Mouse (Mus musculus) 3T3-L1 (cell line): ENCODE measurements around the gene Gm20388.

Experiments
- DNase-seq: peaks from one replicate; pipeline ENCODE4 v3.0.0-alpha.2; 2015; ENCODE audit warnings: low read depth, low spot score

The Gm20388 gene

DNA sequence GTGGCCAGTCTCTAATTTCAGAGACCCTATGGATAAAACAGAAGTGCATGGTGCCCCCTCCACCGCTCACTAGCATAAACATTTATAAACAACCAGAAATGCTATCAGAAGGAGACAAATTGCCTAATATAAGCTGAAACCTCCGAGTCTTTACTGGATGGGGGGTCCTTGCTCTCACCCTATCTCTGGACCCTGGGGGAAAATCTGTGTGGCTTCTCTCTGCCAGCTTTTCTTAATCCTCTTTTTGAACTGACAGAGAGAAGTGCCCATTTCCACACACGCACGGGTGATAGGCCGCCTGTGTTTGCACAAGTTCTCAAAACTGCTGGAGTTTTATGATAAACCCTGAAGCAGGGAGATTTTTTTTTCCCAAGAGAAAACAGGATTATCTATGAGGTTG lies 3744.1 kb downstream of the Gm20388 start:
- peak; percentile 37 for DNase-seq

DNA sequence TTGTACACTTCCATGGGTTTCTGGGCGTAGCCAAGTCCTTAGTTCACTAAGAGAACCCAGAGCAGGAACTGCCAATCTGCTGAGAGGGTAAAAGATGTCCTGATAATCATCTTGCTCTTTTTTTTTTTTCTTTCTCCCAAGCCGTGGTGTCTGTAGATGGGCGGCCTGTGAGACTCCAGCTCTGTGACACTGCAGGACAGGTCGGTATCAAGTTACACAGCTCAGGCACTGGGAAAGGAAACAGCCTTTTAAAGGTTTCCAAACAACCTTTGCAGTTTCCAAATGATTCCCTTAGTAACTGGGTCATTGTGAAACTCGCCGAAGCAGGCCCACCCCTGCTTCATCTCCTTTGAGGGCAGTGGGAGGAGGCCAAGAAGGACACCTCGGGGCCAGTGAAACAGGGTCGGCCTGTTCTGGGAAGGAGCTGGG lies 3744.7 kb downstream of the Gm20388 start:
- peak; percentile 63 for DNase-seq

DNA sequence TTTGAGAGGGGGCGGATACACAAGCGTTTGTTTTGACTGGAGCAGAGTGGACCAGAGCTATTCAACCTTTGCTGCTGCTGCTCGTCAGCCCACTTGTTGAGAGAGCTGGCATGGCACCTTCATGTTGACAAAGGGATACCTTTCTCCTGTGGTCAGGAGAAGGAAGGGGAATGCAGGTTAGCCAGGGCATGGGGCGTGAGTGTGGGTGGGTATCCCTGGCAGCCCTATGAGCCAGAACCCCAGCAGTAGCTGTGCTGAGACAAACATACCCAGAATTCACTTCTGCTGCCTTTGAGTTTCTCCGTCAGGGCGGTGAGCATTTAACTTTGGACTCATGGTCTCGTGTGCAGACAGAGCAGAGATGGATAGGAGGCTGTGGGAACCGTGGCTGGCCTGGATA lies 3747.2 kb downstream of the Gm20388 start:
- no peak for DNase-seq

DNA sequence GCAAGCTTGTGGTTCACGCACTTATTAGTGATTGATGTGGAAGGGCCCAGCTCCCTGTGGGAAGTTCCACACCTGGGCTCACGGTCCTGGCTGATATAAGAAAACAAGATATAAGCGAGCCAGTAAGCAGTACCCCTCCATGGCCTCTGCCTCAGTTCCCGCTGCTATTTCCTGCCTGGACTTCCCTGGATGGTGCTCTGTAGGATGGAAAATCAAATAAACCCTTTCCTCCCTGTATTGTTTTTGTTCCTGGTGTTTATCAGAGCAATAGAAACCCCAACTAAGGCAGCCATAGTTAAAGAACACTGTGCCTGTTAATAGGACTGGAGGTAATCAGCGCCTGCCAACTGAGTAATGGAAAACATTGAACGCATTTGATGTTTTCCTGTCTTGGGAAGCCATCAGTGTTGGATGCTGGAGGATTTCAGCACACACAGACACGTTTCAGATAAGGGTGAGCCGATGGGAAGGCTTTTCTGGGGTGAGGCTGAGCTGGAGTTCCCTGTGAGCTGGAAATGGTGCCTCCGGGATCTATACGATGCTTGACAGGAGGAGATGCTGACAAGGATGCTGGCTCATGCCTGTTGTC lies 3748.9 kb downstream of the Gm20388 start:
- DNase-seq = no peak

DNA sequence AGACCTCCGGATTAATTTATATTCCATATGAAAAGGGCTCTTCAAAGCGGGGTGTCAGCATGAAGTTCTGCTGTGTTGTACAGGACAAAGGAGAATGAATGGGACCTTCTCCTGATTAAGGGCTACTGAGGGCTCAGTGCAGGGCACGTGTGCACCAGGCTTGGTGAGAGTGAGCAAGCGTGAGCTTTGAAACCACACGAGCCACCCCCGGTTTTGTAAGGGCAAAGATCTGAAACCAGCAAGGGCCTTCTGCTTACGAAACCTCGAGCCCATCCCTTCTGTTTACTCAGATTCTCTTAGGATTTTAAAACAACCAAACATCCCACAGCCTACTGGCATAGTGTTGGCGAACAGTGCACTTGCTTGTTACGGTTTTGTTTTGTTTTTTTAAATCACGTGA lies 3750.9 kb downstream of the Gm20388 start:
- DNase-seq = no peak

DNA sequence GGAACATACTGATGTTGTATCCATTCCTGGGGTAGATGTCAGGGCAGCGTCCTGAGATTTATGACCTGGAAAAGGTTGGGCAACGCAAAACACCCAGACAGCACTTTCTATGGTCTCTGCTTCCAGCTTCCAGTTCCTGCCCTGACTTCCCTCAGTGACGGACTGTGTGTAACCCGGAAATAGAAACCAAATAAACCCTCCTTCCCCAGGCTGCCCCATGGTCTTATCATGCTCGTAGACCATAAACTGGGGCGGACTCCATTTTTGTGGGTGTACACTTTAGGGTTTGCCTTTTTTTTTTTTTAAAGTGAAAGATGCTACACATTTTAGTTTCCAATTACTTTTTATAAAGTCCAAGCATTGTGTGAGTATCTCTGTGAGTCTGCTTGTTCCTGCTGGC lies 3754.9 kb downstream of the Gm20388 start:
- no peak for DNase-seq

DNA sequence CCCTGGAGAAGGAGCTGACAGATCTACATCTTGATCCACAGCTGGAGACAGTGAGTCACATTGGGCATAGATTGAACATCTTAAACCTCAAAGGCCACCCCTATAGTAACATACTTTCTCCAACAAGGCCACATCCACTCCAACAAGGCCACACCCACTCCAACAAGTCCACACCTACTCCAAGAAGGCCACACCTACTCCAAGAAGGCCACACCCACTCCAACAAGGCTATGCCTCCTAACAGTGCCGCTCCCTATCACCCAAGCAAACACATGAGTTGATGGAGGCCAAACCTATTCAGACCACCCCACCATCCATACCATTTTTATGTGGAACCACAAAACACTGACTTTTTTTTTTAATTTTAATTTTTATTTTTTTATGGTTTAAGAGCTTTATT lies 3756.2 kb downstream of the Gm20388 start:
- DNase-seq = peak; percentile 32

DNA sequence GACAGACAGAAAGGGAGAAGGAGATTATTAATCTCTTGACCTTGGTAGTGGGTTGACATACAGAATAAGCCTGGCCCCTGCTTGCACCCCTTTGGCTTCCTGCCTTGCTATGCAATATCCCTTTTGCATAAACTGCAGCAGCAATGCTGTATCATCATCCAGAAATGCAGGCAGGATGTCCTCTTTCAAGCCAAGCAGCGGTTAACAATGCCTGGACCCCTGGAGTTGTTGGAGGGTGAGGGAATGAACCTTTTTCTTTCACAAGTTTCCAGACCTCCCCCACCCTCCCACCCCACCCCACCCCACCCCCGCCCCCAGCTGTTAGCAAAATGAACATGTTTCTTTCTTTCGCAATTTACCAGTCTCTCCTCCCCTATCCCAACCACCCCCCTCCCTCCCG lies 3758.0 kb downstream of the Gm20388 start:
- peak; percentile 32 for DNase-seq

DNA sequence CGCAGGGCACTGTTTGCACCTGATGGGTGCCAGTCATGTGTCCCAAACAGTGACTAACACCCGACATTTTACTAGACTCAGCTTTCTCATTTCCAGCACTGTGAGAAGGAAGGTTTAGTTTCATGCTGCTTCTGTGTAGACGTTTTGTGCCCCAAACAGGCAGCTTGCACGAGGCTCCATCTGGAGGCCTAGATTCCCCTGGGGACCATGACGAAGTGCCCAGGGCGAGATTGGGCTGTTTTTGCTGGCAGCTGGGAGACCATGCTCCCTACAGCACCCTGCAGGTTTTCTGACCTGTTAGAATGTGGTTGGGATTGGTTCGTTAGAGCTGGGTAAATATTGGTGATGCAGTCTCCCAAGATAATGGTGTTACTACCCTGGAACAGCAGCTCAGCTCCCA lies 3760.1 kb downstream of the Gm20388 start:
- no peak for DNase-seq

DNA sequence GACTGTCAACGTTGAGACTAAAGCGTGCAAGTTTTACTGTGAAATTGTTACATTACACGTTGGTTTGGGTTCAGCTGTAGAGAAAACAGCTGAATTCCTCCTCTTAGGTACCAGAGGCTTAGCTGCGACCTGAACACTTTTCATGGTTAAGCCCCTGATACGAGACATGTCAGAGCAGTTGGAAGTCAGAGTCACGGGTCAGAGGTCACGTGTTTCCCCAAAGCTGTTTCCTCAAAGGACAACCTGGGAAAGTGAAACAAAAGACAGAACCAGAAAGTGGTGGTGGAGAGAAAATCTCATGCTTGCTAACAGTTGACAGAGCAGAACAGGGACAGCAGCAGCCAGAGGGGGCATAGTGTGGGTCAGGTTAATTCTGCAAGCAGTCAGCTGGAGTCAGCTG lies 3760.8 kb downstream of the Gm20388 start:
- no peak for DNase-seq

DNA sequence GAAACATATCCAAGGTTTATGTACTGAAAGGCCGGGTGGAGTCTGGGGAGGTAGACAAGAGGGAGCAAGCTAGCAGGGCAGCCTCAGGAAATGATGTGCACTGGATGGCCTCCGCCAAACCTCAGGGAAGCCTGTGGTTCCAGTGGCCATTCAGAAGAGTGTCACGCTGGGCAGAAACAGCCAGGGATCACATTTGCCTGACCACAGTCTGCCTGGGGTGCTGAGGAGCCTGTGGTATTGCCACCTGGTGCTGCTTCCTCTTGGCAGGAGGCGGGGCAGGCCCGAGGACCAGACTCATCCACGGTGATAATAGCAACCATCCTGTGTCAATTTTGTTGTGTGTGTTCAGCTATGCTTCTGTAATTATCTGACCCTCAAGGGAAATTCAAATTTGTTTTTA lies 3762.0 kb downstream of the Gm20388 start:
- DNase-seq = peak; percentile 56

DNA sequence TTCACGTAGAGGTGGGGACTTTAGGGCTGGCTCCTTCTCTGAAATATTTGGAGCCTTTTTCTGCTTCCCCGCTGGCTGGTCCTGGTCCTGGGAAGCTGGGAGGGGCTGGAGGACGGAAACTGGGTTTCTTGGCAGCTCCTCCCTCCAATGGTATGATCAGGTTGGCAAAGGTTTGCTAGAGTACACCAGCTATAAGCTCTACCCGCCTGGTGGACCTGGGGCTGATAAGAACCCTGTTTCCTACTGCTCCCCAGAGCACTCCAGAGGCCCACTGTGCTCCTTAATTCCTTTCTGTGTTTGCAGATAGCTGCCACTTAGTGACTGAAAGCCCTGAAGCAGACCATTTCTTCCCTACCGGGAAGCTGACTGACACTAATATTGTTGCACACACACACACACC lies 3765.0 kb downstream of the Gm20388 start:
- DNase-seq = no peak

DNA sequence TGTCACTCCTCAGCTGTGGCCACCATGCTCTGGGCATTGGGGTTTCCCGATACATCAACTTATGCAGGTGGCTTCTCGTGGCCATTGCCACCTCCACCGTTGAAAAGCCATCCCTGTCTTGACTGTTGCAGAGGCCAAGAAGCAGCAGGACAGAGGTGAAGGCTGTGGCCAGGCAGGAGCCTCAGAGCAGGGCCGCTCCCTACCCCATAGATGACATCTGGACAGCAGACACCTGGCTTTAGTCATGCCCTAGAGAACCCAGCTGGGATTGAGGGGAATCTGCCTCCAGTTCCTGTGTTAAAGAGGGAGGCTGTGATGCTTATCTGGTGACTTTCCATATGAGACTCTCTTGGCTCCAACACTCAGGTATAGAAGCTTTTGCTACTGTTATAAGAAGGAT lies 3767.7 kb downstream of the Gm20388 start:
- no peak for DNase-seq

DNA sequence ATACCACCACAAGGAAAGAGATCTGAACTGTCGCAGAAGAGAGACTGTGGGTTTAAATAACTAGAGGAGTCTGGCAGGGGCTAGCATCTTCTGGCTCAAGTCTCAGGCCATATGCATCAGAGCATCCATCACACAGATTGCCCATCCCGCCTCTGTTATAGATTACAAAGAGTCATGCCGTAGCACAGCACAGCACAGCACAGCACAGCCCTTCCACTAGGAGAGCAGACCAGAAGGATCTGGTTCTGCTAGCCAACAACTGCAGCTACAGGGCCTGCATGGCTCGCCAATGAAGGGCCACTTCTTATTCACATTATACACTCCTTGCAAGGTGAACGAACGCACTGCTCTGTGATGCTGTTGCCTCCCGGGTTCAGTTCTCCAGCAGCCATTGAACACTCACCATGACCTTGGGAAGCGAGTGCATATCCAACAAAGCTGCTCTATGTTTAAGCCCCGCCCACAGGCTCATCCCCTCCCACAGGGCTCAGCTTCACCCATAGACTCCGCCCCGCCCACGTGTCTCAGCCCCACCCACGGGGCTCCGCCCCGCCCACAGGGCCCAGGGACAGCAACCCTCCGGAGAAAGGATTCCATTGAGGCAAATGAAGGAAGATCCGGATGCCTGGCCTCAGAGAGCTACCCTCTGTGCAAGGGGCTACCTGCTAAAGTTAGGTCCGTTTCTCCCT lies 3771.6 kb downstream of the Gm20388 start:
- DNase-seq = no peak

DNA sequence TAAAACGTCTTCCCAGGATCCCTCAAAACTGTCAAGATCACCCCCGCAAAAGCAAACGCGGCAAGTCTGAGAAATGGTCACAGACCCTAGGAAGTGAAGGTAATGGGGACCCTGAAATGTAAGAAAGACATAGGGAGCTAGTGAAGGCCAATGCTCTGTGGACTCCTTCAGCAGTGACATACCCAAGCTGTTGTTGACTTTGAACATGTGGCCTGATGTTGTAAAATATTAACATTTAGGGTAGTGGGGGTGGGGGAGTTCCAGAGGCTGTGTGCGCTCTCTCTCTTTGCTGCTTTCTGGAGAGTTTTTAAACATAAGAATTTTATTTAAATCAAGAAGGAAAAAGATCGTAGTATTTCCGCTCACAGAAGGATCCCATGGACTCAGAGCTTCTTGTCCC lies 3772.7 kb downstream of the Gm20388 start:
- no peak for DNase-seq

DNA sequence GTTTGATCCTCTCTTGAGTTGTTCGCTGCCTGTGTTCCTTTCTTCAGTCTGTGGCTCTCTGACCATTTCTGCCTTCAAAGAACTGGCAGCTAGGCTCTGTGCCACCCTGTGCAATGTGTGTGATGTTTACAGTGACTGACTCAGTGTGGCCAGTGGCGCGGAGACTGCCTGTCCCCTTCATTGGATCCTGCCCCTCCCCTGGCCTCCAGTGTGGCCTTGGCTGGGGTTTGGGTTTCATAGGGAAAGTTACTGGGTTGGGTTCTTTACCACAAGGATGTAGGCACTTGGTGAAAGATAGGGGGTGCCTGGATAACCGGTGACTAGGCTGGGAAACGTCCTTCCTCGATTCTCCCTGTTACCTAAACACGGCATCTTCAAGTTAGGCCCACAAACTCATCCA lies 3774.2 kb downstream of the Gm20388 start:
- no peak for DNase-seq

DNA sequence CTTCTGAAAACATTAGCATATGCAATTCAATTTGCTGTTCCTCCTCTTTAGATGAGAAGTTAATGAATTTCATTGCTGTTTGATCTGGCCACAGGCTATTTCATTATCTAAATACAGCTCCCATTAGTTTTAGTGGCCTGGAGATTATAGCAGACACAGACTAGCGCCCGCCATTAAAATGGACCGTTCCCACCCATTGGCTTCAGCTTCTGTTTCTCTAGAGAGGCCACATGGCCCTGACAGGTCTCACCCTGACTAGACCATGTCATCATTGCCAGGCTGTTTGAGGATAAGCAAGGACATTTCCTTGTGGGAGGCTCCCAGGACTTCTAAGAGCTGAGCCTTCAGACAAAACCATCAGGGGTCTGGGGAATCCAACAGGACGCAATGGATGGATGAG lies 3774.8 kb downstream of the Gm20388 start:
- no peak for DNase-seq

DNA sequence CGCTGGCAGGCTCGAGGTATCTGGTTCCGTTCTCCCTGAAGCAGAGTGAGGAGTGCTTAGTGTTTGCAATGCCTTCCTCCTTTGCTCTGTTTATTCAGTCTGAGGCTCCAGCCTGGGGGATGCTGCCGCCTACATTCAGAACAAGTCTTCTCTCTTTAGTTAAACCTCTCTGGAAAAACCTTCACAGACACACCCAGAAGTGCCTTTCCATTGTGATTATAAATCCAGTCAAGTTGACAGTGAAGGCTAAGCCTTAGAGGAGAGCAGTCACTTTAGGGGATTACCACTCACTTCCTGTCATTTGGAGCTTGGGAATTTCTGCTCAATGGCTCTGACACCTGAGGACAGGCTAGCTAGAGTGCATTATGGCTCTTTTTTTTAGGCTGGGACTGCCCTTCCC lies 3777.2 kb downstream of the Gm20388 start:
- no peak for DNase-seq

DNA sequence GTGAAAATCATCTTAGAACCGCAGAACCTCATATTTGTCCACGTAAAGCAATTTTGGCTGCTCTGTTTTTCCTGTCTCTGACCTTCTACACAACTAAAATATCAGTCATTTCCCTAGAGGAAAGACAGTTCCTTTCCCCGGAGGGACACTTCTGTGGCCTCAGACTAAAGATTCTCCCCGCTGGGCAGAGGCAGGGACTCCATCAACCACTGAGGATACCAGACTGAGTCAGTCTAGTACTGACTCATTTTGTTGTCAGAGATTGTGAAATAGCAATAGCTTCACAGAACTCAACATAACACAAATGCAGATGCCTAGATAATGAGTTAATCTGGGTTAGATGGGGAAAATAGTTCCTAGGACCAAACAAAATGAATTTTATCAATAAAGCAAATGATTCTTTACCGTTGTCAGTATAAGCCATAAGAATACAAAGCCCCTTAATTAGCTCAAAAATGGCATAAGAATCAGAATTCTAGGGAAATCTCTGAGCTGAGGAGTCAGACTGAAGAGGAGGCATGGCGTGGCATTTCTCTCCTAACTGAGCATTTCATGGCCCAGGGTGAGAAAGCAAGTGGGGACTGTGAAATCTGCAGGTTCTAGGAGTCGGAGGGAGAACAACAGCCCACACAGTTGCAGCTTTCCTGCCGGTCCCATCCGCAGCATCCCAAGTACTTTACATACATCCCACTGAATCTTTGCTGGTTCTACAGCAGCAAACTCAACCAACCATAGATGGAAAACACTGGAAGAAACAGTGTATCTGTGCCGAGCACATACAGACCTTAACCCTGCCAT lies 3781.7 kb downstream of the Gm20388 start:
- peak; percentile 90 for DNase-seq

DNA sequence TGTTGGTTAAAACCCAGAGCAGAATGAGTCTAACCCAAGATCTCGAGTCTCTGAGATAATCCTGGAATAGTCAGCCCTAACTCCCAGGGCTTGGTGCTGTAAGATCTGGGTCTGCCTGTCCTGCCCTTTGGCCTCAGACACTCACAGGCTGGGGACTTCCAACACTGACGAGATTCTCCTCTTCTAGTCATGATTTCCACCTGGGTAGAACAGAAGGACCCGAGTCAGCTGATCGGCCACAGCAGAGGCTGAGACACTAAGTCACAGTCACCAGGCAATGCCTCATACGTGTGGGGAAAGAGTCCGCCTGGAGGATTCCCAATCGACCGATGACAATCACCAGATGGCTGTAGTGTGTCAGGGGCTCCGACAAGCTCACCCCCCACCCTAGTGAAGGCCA lies 3785.5 kb downstream of the Gm20388 start:
- DNase-seq = no peak

DNA sequence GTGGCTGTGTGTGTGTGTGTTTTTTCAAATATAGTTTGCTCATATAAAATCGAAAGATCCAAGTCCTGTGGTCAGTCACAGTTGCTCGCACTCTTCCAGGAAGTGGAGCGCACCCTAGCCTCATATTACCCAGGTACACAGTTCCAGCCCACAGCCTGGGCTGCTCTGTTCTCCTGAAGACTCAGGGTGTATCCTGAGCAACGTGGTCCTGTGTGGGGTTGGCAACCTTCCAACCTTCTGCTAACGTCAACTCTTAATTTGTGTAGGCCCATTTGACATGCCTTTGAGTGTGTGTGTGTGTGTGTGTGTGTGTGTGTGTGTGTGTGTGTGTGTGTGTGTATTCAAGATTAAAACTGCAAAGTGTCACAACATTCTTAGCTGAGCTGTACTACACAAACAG lies 3786.7 kb downstream of the Gm20388 start:
- DNase-seq = no peak

DNA sequence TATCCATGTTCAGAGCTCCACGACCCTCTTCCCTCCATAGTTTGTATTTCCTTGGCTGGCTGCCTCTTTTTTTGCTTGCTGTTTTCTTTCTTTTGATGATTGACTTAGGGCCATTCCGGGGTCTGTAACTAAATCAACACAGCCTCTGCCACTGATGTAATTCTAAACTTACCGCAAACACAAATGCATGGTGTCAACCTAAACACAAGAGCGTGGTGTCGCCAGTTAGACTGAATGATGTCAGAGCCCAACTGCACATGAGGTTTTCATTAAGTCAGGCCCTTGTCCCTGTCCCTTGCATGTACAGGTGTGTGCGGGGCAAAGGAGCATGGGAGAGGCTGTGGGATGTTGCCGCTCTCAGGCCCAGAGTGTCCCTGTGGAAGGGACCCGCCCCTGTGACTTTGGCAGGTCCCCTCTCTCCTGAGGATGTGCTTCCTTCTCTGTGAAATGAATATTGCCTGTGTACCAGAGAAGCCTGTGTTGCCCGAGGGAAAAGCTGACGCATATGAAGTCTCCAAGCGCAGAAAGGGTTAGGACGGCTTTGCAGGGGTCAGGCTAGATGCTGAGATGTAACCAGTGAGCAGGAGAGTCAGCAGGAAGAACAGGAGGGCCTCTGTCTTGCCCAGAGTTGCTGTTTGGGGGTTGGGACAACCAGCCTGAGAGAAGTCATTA lies 3789.9 kb downstream of the Gm20388 start:
- no peak for DNase-seq
